Mouse (Mus musculus) intestine, postnatal 0 days (tissue): ENCODE data around the gene Fgfr2. TPM values are rescaled to one million over a fixed set of nuclear protein-coding genes. Genes with fewer than 3 reads are reported as not detected.

ENCODE experiments used
- ATAC-seq: fragments of 200-750 bp; cut with Nextera tagmentation; 2 replicates; pipeline ENCODE4 v1.8.0; 2017; ENCODE audit warnings: mild to moderate bottlenecking, moderate TSS enrichment, moderate library complexity
- H3K27ac ChIP-seq: fragments of 300-500 bp; sonication (generic); 2 replicates; pipeline ENCODE4 v1.5.1; 2014; ENCODE audit warnings: mild to moderate bottlenecking, low read depth, low read length, moderate library complexity
- H3K27me3 ChIP-seq: fragments of 300-500 bp; sonication (generic); replicated peaks from 2 replicates; pipeline ENCODE4 v1.6.1; 2014; ENCODE audit warnings: low read length, mixed read lengths; ENCODE audit not compliant: control insufficient read depth, insufficient read depth
- H3K36me3 ChIP-seq: fragments of 300-500 bp; sonication (generic); 2 replicates; pipeline ENCODE4 v1.6.1; 2014; ENCODE audit warnings: mild to moderate bottlenecking, moderate library complexity; ENCODE audit not compliant: control insufficient read depth, insufficient read depth
- H3K4me1 ChIP-seq: fragments of 300-500 bp; sonication (generic); replicated peaks from 2 replicates; pipeline ENCODE4 v1.6.1; 2014; ENCODE audit warnings: antibody characterized with exemption, low read length, mixed read lengths; ENCODE audit not compliant: control insufficient read depth, insufficient read depth
- H3K4me2 ChIP-seq: fragments of 300-500 bp; sonication (generic); replicated peaks from 2 replicates; pipeline ENCODE4 v1.6.1; 2014; ENCODE audit warnings: low read depth, mild to moderate bottlenecking, moderate library complexity
- H3K4me3 ChIP-seq: fragments of 300-500 bp; sonication (generic); 2 replicates; pipeline ENCODE4 v1.5.1; 2014; ENCODE audit warnings: low read depth, low read length
- H3K9ac ChIP-seq: fragments of 300-500 bp; sonication (generic); 2 replicates; pipeline ENCODE4 v1.6.1; 2014; ENCODE audit warnings: mild to moderate bottlenecking, low read depth, low read length
- H3K9me3 ChIP-seq: fragments of 300-500 bp; sonication (generic); 2 replicates; pipeline ENCODE4 v1.6.1; 2016; ENCODE audit warnings: mixed run types; ENCODE audit not compliant: control insufficient read depth
- CTCF ChIP-seq: sonication (generic); IDR thresholded peaks from 2 replicates; pipeline ENCODE4 v1.5.1; 2016; ENCODE audit warnings: low read depth, mild to moderate bottlenecking, control low read depth, antibody characterized with exemption, moderate library complexity
- WGBS: fragments of 180-500 bp; shearing (Covaris S2); extraction: QIAGEN DNeasy Blood & Tissue Kit; methylation state at CpG from one replicate; pipeline ENCODE4 v1.1.7; 2014; 5-methylcytosine and 5-hydroxymethylcytosine counted together
- polyA plus RNA-seq: library from polyadenylated mRNA; unstranded; fragments of >200 nt; fragmentation: Nextera tagmentation; extraction: Ambion mirVana; gene quantifications from 2 replicates; pipeline ENCODE4 v1.2.1, GENCODE M21; 2015

Fgfr2 gene
- polyA plus RNA-seq, 1 experiment from 2014 or later = 29.5 TPM

GRCm38 (mm10) chr7:130270807-130271206 is 2852.3 kb downstream of the Fgfr2 start:
- TF ChIP-seq CTCF = peak; percentile 59
- Histone ChIP-seq H3K9me3 (no peaks in the 10 kb centered on the region), H3K36me3 (no peaks in the 10 kb centered on the region), H3K9ac (no peak overlapping the region), H3K4me2 (no peak overlapping the region), H3K4me3 (no peak overlapping the region), H3K27ac (no peak overlapping the region), H3K27me3 (no peaks in the 10 kb centered on the region), H3K4me1 (no peaks in the 10 kb centered on the region)
- ATAC-seq = no peak
- WGBS = 93% methylated on average over 5 of the region's 5 CpGs

GRCm38 (mm10) chr7:130269124-130269867 is 2853.9 kb downstream of the Fgfr2 start:
- no peak overlapping the region for H3K4me2 ChIP-seq
- TF ChIP-seq CTCF = no peak
- no peak overlapping the region for H3K4me3 ChIP-seq
- 82% methylated on average over 16 of the region's 16 CpGs for whole genome bisulfite sequencing
- no peaks in the 10 kb centered on the region for H3K9me3 ChIP-seq
- H3K4me1 ChIP-seq = no peaks in the 10 kb centered on the region
- no peaks in the 10 kb centered on the region for H3K36me3 ChIP-seq
- H3K27me3 ChIP-seq = no peaks in the 10 kb centered on the region
- no peak overlapping the region for H3K9ac ChIP-seq
- no peak overlapping the region for H3K27ac ChIP-seq
- no peak for ATAC-seq

- TF ChIP-seq CTCF = peak; percentile 77
- H3K36me3 ChIP-seq = no peaks in the 10 kb centered on the region
- H3K4me2 ChIP-seq = no peak overlapping the region
- no peaks in the 10 kb centered on the region for H3K27me3 ChIP-seq
- WGBS = 48% methylated on average over 5 of the region's 5 CpGs
- no peak overlapping the region for H3K9ac ChIP-seq
- H3K9me3 ChIP-seq = no peaks in the 10 kb centered on the region
- H3K4me1 ChIP-seq = no peaks in the 10 kb centered on the region
- no peak overlapping the region for H3K27ac ChIP-seq
- no peak overlapping the region for H3K4me3 ChIP-seq
- no peak for ATAC-seq
Observed at GRCm38 (mm10) chr7:130267099-130267498, 2856.1 kb downstream of the Fgfr2 start.

GRCm38 (mm10) chr7:130266166-130266490 is 2857.0 kb downstream of the Fgfr2 start:
- WGBS = under 1% methylated on average over 38 of the region's 52 CpGs
- peak overlapping the region; percentile 90 for H3K4me2 ChIP-seq
- peak overlapping the region; percentile 68; the same call in 1 of the 2 replicates for H3K27ac ChIP-seq
- H3K4me3 ChIP-seq = peak overlapping the region; percentile 65
- 0 out of 2 replicates have a peak, but pooled peaks cover 2% of the 10 kb centered on the region for H3K4me1 ChIP-seq
- H3K9ac ChIP-seq = peak overlapping the region; percentile 52
- no peaks in the 10 kb centered on the region; the same call in 1 of the 2 replicates for H3K36me3 ChIP-seq
- no peaks in the 10 kb centered on the region for H3K9me3 ChIP-seq
- no peak for TF ChIP-seq CTCF
- H3K27me3 ChIP-seq = no peaks in the 10 kb centered on the region
- peak; percentile 89 for ATAC-seq

GRCm38 (mm10) chr7:130265319-130266165 is 2857.6 kb downstream of the Fgfr2 start:
- Histone ChIP-seq H3K36me3 (no peaks in the 10 kb centered on the region; the same call in 1 of the 2 replicates), H3K4me2 (peak overlapping the region; percentile 90), H3K9me3 (no peaks in the 10 kb centered on the region), H3K4me1 (0 out of 2 replicates have a peak, but pooled peaks cover 2% of the 10 kb centered on the region), H3K27me3 (no peaks in the 10 kb centered on the region), H3K27ac (peak overlapping the region; percentile 68), H3K9ac (peak overlapping the region; percentile 52), H3K4me3 (peak overlapping the region; percentile 65)
- under 1% methylated on average over 58 of the region's 58 CpGs for WGBS
- no peak for TF ChIP-seq CTCF
- ATAC-seq = peak; percentile 47

- Histone ChIP-seq H3K4me3 (peak overlapping the region; percentile 65), H3K27ac (peak overlapping the region; percentile 68), H3K27me3 (no peaks in the 10 kb centered on the region), H3K4me2 (peak overlapping the region; percentile 90), H3K9ac (peak overlapping the region; percentile 52), H3K4me1 (0 out of 2 replicates have a peak, but pooled peaks cover 2% of the 10 kb centered on the region), H3K36me3 (no peaks in the 10 kb centered on the region; the same call in 1 of the 2 replicates), H3K9me3 (no peaks in the 10 kb centered on the region)
- ATAC-seq = no peak
- WGBS = 1% methylated on average over 41 of the region's 41 CpGs
- peak; percentile 66 for TF ChIP-seq CTCF
Observed at GRCm38 (mm10) chr7:130264616-130265318, 2858.4 kb downstream of the Fgfr2 start.
